Mouse (Mus musculus) stomach, embryonic 15.5 days (tissue): Measurements from ENCODE around the gene Scgb2b17. TPM values are rescaled to one million over a fixed set of nuclear protein-coding genes. Genes with fewer than 3 reads are reported as not detected.
"Not testable (repeated sequence)": the region's sequence is repeated elsewhere in the genome, so short reads cannot be mapped to it uniquely, and the experiment has no call there.

Experiments
- ATAC-seq: fragments of 200-750 bp; cut with Nextera tagmentation; 2 replicates; pipeline ENCODE4 v1.8.0; 2017; ENCODE audit warnings: low read depth, moderate number of reproducible peaks, moderate TSS enrichment; ENCODE audit not compliant: insufficient read depth, low FRiP score
- H3K27ac ChIP-seq: fragments of 300-500 bp; sonication (generic); 2 replicates; pipeline ENCODE4 v1.5.1; 2015; ENCODE audit warnings: mild to moderate bottlenecking, inconsistent platforms
- H3K27me3 ChIP-seq: fragments of 300-500 bp; sonication (generic); replicated peaks from 2 replicates; pipeline ENCODE4 v1.6.1; 2015; ENCODE audit warnings: inconsistent platforms
- H3K36me3 ChIP-seq: fragments of 300-500 bp; sonication (generic); 2 replicates; pipeline ENCODE4 v1.6.1; 2015; ENCODE audit warnings: inconsistent platforms
- H3K4me1 ChIP-seq: fragments of 300-500 bp; sonication (generic); 2 replicates; pipeline ENCODE4 v1.6.1; 2015; ENCODE audit warnings: inconsistent platforms
- H3K4me2 ChIP-seq: fragments of 300-500 bp; sonication (generic); 2 replicates; pipeline ENCODE4 v1.6.1; 2015; ENCODE audit warnings: mild to moderate bottlenecking, inconsistent platforms
- H3K4me3 ChIP-seq: fragments of 300-500 bp; sonication (generic); replicated peaks from 2 replicates; pipeline ENCODE4 v1.5.1; 2015; ENCODE audit warnings: inconsistent platforms
- H3K9ac ChIP-seq: fragments of 300-500 bp; sonication (generic); 2 replicates; pipeline ENCODE4 v1.6.1; 2015; ENCODE audit warnings: inconsistent platforms
- H3K9me3 ChIP-seq: fragments of 300-500 bp; sonication (generic); 2 replicates; pipeline ENCODE4 v1.6.1; 2016; ENCODE audit warnings: inconsistent platforms
- polyA plus RNA-seq: library from polyadenylated mRNA; unstranded; fragments of >200 nt; fragmentation: Nextera tagmentation; extraction: Ambion mirVana; gene quantifications from 2 replicates; pipeline ENCODE4 v1.2.1, GENCODE M21; 2015

The Scgb2b17 gene
- not detected in 2 replicates for polyA plus RNA-seq

DNA sequence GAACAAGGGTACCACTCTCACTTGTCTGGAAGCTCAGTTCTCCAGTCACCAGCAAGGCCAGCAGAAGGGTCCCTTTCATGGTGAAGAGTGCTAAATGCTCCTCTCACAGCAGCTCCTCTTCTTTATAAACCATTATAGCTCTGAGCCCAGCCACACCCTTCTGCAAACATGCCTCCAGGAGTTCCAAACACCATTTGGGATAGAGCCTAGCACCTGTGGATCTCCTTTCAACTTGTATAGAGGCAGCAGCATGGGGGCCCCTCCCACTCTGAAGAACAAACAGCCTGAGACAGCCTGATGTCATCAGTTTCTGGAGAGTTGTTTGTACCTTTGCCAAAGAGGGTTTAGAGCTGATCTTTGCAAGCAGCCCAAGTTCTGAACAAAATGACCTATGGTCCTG, at the start of gene Scgb2b17:
Gene Scgb2b17 (minus strand): TSS at position 101 of the 400 bp plus-strand sequence.
- H3K9ac ChIP-seq, H3K36me3 ChIP-seq, H3K9me3 ChIP-seq, H3K4me2 ChIP-seq, H3K4me1 ChIP-seq, ATAC-seq, H3K27me3 ChIP-seq, H3K27ac ChIP-seq, H3K4me3 ChIP-seq: not testable (repeated sequence)

DNA sequence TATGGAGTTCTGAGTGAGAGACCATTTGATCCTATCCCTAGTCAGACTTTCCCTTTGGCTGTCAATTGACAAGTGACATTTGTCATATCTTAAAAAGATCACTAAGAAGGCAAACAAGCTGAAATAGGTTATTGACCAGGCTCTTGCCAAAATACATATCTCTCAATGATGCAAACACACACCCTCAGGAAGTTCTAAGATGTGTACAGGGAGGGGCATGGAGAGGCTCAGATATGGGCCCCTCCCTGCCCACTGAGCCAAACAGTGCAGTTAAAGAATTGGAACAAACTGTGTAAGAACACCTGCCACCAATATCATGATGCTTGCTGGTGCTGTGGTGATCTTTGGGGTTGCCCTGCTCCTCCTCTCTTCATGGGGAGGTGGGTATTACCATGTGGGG, 6.8 kb upstream of the Scgb2b17 start, which contains the start of gene Scgb1b17:
Gene Scgb1b17 (plus strand): TSS at position 301 of the 400 bp plus-strand sequence.
- not testable (repeated sequence) for H3K27ac ChIP-seq, ATAC-seq, H3K27me3 ChIP-seq, H3K4me1 ChIP-seq, H3K4me3 ChIP-seq, H3K9ac ChIP-seq, H3K9me3 ChIP-seq, H3K36me3 ChIP-seq, H3K4me2 ChIP-seq

Other genes starting within 250 kb of the Scgb2b17 start
- not detected in 2 replicates for gene Scgb2b15, start 226.9 kb downstream of the Scgb2b17 start, polyA plus RNA-seq
- gene Scgb1b15, start 220.0 kb downstream of the Scgb2b17 start, polyA plus RNA-seq, result not detected in 2 replicates
- gene Scgb1b17, start 6.9 kb upstream of the Scgb2b17 start, polyA plus RNA-seq, result not detected in 2 replicates
- not detected in 2 replicates for gene Scgb2b18, start 117.3 kb upstream of the Scgb2b17 start, polyA plus RNA-seq
- gene Scgb1b18, start 129.0 kb upstream of the Scgb2b17 start, polyA plus RNA-seq, result not detected in 2 replicates
- not detected in 2 replicates for gene Scgb2b19, start 223.8 kb upstream of the Scgb2b17 start, polyA plus RNA-seq
- not detected in 2 replicates for gene Scgb1b19, start 230.7 kb upstream of the Scgb2b17 start, polyA plus RNA-seq